Mouse (Mus musculus): Measurements from ENCODE around the gene Pdss2. TPM values are rescaled to one million over a fixed set of nuclear protein-coding genes. Genes with fewer than 3 reads are reported as not detected.

The Pdss2 gene
- total RNA-seq, 4 experiments from 2014 or later = 35.6 to 37.5 (median 36.0) TPM

DNA sequence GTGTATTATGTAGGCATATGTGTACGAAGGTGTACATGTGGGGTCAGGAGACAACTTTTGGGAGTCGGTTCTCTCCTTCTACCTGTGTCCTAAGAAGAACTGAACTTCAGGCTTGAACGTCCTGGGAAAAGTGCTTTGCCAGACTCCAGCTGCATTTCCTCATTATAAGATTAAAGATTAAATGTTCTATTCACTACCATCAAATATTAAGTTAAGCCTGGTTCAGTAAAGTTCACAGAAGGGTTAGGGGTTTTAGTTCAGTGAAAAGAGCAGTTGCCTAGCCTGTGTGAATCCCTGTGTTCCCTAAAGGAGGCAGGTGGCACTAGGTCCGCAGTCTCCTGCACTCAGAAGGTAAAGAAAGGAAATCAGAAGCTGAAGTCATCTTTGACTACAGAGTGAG is 213.0 kb downstream of the Pdss2 start:
- no peak for DNase-seq (ENCODE audit: low spot score)

DNA sequence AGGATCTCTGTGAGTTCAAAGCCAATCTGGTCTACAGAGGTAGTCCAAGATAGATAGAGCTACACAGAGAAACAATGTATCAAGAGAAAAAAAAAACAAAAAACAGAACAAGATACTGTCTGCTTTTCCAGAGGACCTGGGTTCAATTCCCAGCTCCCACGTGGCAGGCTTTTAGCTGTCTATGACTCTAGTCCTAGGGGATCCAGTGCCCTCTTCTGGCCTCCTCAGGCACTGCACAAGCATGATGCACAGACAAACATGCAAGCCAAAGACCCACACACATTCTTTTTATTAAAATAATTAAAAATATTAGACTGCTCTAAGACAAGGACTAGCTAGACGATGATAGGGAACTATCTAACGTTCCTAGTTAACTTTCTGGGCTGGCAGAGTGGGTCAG is 214.5 kb downstream of the Pdss2 start:
- DNase-seq (ENCODE audit: low spot score) = no peak

DNA sequence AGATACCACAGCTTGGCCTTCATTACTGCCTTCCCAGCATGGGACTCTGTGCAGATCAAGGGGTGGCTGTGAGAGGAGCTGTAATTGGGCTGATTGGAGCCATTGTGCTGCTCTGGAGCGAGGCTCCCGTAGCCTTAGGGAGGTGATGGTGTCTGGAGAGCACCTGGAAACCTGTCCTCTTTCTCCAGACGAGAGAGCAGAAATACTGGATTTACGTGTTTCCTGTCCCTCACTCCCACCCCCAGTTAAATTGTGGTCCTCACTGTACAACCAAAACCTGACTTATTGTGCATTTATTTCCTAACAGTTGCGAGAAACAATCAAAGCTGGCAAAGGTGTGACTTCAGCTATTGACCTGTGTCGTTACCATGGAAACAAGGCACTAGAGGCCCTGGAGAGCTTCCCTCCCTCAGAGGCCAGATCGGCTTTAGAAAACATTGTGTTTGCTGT is 218.2 kb downstream of the Pdss2 start:
- no peak for DNase-seq (ENCODE audit: low spot score)

DNA sequence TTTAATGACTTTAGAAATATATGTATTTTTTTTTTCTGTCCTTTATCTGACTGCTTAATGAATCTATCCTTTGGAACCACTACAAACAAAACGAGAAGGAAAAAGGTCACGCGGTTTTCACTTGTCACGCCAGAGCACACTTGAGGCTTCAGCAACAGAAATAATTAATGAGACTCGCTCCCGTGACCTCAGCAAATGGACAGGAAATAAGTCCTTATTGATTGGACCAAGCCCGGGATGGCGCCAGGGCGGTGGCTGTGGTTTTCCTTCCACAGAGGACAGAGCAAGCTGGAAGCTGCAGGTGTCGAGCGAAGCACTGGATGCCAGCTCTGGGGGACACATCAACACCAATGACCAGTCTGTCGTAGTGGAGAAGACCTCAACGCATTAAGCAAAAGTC is 218.8 kb downstream of the Pdss2 start:
- DNase-seq (ENCODE audit: low spot score) = no peak

DNA sequence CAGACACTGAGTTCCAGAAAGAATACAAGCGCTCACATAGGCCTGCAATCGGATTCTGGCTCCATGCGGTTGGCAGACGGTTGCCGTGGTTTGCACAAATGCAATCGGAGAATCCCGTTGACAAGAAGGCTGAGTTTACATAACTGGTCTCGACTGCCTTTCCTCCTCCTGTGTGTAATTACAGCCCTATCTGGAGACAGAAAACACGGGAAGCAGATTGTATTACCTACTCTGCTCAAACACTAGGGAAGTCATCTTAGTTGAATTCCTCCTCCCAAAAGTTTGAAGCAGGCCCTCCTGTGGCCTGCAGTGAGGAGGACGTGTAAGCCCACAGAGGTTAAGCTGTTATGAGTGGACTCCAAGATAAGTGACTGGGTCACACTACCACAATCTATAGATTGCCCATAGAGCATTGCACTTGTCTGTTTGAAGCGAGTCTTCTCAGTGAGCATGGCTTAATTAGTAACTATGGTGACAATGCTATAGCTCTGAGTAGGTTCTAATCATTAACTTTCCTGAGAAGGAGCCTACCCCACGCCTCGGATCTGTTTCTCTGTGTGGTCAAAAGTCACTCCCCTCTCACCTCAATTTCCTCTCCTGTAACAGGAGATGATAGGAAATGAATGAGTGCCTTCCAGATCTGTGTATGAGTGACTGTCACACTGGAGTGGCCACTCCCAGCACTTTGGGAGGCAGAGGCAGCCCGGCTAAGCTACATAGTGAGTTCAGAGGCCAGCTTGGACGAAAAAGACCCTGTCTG is 219.9 kb downstream of the Pdss2 start:
- no peak for DNase-seq (ENCODE audit: low spot score)

DNA sequence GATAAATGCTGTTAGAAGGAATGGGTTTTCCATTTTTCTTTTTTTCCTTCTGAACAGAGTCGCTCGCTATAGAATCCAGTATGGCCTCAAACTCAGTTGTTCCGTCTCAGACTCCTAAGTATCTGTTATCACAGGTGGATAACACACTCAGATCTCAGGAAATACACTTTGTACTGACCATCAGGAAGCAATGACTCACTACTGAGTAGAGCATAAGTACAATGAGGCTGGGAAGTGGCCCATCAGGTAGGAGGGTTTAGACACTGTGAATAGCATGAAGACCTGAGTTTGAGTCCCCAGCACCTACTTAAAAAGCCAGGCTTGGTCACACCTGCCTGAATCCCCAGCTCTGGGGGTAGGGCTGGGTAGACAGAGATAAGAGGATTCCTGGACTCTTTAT is 227.4 kb downstream of the Pdss2 start:
- no peak for DNase-seq (ENCODE audit: low spot score)

DNA sequence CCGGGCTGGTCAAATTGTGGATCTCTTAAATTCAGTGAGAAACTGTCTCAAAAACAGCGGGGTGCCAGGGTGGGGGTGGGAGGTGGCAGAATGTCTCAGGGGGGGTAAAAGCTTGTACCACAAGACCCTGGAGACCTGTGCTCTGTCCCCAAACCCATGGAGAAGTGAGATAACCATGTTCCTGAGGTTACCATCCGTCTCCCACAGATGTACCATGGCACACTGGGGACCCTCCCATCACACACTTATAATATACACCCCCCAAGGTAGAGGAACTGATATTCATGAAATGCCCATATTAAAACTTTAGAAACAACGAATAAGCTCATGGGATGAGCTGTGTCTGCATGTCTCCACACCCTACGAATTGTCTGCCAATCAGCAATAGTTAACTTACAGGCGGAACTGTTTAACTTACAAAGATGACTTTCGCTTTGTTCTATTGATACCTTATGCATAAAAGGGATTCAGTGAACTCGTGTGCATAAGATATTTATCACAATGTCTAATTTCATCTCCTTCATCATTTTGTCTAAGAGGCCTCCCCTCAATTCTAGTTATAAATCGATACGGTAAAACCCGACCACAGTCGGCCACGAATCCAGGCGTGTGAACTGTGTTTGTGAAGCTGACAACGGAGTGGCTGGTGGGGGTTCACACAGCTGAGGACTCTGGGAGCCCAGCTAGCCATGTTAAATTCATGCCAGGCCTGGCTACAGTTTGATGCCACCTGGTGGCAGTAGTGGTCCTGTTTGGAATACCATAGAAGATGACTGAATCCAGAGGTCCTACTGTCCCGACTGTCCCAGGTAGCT is 230.8 kb downstream of the Pdss2 start:
- DNase-seq (ENCODE audit: low spot score) = peak; percentile 57

DNA sequence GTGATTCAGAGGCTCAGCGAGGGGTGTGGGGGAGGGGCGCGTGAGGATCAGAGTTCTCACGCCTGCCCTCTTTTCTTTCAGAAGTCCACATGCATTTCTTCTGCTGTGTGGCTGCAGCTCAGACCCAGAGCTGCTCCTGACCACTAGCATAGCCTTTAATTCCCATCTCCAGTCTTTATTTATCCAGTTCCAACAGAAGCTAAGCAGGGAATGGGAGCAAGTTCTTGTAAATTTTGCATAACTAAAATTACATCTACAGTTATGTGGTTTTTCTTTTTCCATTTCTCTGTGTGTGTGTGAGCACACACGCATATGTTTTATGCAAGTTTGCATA is 231.3 kb downstream of the Pdss2 start:
- no peak for DNase-seq (ENCODE audit: low spot score)

DNA sequence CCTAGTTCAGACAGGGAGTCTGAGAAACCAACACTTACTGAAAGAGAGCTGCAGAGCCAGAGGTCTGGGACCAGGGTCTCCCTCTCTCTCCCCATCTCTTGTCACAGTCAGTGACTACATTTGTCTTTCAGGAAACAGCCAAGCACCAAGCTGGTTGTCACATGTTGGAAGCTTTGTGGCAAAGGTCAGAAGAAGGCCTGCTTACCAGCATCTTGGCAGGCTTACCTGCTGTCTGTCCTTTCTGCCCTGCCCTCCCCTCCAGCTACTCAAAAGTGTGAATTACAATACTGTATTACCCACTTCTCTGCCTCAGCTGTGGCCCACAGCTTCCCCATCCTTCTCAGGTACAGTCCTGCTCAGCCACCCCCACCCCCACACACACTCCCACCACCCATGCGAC is 232.9 kb downstream of the Pdss2 start:
- DNase-seq (ENCODE audit: low spot score) = no peak

DNA sequence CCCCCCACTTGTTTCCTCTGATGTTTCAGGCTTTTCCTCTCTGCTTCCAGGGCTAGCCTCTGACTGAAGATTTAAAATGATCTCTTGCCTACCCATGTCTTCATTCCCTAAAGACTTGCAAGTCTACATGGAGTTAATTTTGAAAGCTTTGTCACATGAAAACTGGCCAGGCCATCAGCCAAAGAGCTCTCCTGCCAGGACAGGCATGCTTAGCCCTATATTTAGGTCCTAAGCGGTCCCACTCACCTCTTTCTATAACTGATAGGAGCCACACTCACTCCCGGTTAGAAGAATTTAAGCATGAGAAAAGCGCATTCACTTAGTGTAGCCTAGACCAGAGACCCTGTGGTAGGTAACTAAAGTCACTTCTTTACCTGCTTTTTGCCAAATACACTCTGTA is 233.4 kb downstream of the Pdss2 start:
- peak; percentile 67 for DNase-seq (ENCODE audit: low spot score)

DNA sequence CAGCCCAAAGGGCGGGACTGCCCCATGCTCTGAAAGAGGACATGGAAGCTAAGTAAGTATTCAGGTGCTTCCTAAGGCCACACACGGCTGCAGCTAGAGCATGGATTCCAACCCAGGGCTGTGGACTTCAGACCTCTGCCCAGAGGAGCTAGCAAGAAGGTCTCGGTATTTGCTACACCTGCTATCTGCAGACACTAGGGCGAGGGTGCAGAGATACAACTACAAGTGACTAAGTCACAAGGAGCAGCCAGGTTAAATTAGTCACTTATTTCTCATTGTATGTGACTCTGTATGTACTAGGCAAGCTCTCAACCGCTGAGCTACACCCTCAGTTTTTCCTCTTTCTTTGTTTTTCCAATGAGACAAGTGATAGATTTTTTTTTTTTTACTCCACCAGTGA is 241.5 kb downstream of the Pdss2 start:
- no peak for DNase-seq (ENCODE audit: low spot score)

DNA sequence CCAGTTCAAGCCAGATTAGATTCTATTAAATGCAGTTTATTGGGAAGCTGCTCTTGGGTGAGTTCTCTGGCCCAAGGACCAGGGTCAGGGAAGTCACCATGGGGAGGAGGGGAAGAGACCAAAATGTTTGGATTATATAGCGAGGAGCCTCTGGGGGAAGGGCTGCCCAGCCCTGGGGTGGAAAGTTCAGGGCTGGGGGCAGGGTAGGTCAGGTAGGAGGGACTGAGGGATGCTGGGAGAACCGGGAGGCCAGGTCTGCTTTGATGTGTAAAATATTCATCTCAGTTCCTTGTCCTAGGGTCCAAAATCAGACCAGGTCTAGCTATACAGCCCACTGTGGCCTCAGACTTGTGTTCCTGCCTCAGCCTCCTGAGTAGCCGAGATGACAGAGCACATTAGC is 241.9 kb downstream of the Pdss2 start:
- DNase-seq (ENCODE audit: low spot score) = no peak

DNA sequence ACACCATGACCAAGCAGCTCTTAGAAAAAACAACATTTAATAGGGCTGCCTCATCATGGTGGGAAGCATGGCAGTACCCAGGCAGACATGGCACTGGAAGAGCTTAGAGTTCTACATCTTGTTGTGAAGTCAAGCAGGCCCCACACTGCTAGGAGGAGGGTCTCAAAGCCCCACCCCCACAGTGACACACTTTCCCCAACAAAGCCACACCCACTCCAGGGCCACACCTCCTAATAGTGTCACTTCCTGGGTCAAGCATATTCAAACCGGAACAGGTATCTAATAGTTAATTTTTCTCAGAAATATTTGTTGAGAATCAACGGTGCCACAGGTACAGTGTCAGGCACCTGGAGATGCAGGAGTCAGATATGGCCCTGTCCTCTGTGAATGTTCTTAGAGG is 244.9 kb downstream of the Pdss2 start:
- no peak for DNase-seq (ENCODE audit: low spot score)

DNA sequence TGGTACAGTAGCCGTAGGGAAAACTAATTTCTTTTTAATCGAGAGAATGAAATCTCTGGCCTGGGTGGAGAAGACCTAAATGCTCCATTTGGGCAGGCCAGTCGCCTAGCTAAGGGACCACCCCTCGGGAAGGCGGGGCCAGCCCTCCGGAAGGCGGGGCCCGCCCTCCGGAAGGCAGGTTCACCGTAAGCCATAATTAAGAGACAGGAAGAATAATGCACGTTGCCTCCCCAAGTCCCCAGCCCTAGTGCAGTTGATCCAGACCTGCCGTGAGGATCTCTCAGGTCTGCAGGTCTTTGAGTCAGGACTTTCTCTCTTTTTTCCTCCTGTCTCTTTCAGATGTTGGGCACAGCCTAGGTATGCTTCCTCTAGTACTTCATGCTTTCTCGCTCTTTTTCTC is 246.4 kb downstream of the Pdss2 start:
- no peak for DNase-seq (ENCODE audit: low spot score)

DNA sequence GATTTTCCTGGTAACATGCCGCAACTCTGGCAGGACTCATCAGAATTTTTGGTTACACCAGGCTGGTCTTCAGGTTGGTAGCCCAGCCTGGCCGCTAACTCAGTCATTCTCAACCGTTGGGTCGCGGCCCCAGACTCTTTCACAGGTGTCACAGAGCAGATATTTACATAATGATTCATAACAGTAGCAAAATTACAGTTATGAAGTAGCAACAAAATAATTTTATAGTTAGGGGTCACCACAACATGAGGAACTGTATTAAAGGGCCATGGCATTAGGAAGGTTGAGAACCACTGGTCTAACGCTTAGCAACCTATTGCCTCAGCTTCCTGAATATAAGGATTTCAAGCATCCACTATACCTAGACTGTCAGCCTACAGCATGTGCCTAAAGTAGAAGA is 247.0 kb downstream of the Pdss2 start:
- no peak for DNase-seq (ENCODE audit: low spot score)

DNA sequence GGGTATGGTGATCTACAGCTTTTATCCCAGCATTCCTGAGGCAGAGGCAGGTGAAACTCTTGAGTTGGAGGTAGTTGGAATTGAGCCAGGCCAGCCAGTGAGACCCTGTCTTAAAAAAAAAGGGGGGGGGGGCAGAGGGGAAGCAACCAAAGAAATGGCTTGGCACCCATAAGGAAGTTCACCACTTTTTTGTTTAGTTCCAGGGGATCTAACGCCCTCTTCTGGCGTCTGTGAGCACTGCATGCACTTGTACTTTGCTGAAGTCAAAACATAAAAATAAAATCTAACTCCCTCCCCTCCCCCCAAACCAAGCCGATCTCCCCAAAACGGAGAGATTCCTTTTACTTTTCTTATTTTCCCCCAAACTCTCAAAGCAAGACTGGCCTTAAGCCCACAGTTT is 254.1 kb downstream of the Pdss2 start:
- no peak for DNase-seq (ENCODE audit: low spot score)

DNA sequence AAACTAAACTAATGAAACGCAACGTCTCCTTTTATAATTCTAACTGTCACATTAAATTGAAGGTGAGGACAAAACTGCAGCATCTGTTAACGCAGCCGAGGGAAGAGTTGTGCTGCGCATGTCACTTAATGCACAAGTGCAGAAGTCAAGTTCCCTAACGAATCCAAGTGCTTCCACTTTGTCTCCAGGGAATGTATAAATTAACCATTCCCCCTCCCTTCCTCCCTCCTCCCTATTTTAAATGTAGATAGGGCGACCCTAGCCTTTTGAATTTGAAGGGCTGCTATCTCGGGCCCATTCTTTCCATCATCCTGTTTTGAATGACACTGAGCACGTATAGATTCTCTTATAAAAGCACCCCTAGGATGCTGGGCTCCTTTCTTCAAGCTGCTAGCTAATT is 256.2 kb downstream of the Pdss2 start:
- DNase-seq (ENCODE audit: low spot score) = no peak

DNA sequence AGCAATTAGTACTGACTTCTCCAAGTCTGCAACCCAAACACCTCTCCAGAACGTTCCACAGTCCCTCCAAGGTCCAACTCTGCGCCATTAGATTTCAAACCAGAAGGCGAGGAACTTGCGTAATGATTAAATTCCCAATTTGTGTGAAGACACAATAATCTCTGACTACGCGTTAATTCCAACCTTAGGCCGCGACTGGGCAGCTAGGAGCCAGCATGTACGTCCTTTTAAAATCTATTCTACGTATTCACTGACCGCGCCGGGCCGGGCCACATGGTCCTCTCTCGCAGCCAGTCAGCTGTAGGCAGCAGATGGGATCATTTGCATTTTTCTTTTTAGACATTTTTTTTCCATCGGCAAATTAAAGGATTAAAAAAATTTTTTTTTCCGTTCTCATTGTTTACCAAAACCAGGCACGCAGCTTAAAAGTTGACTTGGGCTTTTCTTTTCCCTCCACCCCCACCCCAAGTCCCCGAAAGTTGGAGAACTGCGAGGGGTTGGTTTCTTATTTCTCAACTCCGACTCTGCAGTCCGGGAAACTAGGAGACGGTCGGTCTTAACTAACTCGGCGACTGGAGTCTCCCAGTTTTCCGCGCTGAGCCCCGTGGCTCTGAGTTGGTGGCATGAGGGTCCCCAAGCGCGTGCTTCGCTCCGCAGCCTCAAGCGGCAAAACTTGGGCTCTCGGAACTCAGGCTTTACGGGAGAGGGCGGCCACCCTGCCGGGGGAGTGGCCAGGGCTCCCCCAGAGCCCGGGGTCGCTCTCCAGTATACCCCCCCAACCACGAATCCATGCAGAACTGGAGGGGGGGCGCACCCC is 256.8 kb downstream of the Pdss2 start:
- peak; percentile 33 for DNase-seq (ENCODE audit: low spot score)

DNA sequence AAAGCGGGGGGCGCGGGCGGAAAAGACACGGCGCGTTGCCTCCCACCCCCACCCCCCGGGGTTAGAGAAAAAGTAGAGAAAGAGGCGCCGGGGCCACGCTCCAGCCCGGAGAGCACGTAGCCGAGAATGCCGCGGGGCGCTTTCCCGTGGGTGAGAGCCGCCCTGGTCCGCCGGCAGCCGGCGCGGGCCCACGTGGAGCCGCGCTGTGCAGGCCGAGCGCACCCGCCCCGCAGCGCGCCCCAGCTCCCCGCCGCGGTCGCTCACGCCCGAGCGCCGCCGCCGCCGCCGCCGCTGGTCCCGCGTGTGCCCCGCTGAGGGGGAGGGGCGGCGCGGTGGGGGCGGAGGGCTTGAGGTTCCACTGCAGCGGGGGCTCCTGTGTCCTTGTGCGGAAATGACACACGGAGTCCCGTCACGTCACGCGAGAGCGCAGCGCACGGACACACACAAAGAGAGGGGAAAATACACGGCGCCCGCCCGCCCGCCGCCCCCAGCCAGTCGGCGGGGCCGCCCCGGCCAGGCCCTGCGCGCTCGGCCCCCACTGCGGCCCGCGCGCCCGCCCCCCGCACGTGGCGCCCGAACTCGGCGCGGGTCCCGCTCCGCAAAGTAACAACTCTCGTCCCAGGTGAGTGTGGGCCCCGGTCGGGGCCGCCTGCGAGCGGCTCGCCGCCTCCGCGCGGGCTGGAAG is 257.6 kb downstream of the Pdss2 start, which contains the start of gene Bend3:
TSS of gene Bend3 (plus strand) at position 81 of the 685 bp plus-strand sequence.
- DNase-seq (ENCODE audit: low spot score) = peak; percentile 22

DNA sequence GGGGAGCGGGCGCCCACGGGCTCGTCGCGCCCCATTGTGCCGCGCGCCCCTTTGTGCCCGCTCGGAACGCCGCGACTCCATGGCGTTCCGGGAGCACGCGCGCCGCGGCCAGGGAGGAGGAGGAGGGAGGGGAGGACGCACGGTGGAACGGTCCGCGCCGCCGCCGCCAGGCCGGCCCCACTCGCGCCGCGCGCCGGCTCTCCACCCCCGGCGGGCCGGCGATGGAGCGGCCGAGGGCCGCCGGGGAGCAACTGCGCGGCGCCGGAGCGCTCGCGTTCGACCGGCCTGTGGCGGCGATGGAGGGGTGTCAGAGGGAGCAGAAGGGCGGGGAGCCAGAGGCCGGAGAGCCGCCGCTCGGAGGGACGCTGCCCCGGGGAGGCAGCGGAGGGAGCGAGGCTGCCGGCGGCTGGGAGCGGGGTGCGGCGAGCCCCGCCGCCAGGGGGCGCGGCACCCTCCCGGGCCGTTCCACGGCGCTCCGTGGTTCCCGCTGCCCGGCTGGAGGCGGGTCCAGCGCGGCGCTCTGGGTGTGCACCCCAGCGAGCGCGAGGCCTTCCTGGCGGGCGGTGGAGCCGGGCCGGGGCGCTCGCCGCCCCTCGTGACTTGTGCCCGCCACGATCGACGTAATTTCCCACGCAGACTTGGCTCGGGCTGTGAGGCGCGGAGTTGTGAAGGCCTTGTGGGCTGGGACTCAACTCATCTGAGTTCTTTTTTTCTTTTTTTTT is 258.3 kb downstream of the Pdss2 start:
- peak; percentile 84 for DNase-seq (ENCODE audit: low spot score)

DNA sequence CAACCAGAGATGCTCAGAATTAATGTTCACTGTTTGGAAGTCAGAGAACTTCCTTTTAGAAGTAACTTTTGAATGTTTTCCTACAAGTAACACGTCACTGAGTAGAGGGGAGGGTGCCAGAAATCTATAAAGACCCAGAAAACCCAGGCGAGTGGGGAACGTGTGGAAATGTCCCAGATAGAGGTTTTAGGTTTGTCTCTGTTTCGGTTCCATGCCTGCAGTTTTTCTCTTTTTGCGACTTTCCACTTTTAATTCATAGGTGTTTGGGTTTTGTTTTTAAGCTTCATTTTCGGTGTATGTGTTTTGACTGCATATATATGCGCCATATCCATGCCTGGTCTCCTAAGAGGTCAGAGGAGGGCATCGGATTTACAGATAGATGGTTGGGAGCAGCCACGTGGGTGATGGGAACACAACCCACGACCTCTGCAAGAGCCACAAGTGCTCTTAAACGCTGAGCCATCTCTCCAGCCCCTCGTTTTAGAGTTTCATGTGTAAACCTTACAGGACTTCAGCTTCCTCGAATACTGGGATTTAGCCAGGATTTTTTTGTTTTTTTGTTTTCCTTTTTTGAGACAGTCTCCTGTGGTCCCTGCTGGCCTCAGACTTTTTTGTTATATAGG is 259.1 kb downstream of the Pdss2 start:
- DNase-seq (ENCODE audit: low spot score) = no peak

Data from heart, adult 8-10 months (tissue).